Mouse (Mus musculus) neutrophil, adult 5-6 weeks (primary cell): ENCODE results near the gene Wnt9a. TPM values are rescaled to one million over a fixed set of nuclear protein-coding genes. Genes with fewer than 3 reads are reported as not detected.
"Not testable (repeated sequence)": the region's sequence is repeated elsewhere in the genome, so short reads cannot be mapped to it uniquely, and the experiment has no call there.

Experiments
- ATAC-seq: fragments of 151-379, 151-347 bp; 2 replicates; pipeline ENCODE4 v1.8.0; 2017; ENCODE audit warnings: mild to moderate bottlenecking, moderate TSS enrichment; ENCODE audit not compliant: insufficient number of reproducible peaks, poor library complexity, low FRiP score, severe bottlenecking; ENCODE audit errors: extremely low read depth
- total RNA-seq: library from RNA; stranded (forward); fragments of 200-1000 nt; gene quantifications from 2 replicates; pipeline ENCODE4 v1.2.3, GENCODE M21; 2017

Gene Wnt9a
- total RNA-seq, 1 experiment from 2014 or later = not detected

GRCm38 (mm10) chr11:59330560-59330959 is 23.8 kb downstream of the Wnt9a start:
- ATAC-seq = no peak

DNA sequence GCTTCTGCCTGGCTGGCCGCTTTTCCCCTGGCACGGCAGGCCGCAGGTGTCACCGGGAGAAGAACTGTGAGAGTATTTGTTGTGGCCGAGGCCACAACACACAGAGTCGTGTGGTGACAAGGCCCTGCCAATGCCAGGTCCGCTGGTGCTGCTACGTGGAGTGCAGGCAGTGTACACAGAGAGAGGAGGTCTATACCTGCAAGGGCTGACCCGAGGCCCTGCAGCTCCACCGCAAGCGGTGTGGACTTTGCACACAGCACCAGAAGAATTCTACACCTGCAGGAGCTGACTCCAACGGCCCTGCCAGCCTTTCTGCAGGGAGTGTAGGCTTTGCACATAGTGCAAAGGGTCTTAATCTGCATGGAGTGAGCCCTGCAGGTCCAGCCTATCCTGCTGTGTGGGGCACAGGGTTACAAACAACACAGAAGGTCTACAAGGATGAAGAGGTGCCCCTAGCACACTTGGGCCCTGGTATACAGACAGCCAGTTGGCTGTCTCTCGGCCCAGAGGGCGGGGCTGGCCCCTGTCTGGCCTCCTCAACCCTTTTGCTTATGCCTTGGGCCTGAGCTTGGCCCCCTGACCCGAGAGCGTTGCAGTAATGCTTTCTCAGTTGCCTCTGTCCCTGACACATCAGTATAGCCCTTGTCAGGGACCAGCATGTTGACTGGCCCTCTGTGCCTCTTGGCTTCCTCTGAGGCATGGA is 24.6 kb downstream of the Wnt9a start:
- ATAC-seq = no peak

DNA sequence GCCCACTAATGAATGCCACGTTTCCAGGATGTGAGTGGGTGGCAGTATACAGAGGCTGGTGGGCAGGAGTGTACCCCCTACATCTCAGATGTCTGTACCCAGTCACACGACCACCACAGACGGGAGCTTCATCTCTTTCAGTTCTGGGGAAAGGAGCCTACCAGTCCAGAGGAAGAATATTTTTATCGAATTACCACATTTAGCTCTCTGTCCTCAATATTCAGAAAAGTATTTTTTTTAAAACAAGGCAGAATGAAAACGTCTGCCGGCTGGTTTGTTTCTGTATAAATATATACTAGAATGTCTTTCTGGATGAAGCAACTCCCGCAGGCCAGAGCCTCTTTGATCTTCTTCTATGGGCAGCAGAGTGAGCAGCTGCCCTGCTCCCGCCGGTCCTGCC is 26.2 kb downstream of the Wnt9a start:
- ATAC-seq = no peak

DNA sequence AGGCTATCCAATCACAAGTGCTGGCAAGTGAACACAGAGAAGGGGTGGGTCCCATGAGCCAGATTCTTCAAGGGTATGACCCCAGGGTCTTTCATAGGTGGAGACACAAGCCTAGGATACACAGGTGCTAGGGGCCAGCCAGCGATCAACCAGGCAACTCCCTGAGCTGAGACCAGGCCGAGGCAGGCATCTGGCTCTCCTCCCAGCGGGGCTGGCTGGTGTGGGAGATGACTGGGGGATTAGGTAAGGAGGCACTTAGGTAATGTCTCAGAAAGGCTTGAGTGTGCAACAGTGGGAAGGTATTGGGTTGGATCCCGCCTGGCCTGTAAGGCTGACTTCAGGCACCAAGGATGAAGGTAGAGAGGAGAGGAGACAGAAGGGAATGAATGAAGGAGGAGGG is 28.4 kb downstream of the Wnt9a start:
- no peak for ATAC-seq

- ATAC-seq = no peak
Observed at GRCm38 (mm10) chr11:59335942-59336341, 29.2 kb downstream of the Wnt9a start.

DNA sequence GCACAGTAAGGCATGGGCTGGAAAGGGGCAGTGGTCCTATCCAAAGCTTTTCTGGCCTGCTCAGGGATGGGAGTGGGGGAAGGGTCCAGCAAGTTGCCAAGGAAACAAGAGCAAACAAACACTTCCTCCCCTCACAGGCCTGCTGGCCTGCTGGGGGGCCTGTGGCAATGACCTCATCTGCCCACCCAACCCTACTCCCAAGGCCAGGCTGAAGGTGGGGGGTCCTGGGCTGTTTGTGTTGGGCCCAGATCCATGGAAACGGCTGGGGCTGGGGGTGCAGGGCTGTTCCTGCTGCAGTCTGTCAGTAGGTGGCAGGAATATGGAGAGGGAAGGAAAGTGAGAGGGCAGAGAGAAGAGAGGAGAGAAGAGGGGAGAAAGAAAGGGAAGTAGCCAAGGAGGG is 29.7 kb downstream of the Wnt9a start:
- ATAC-seq = no peak

DNA sequence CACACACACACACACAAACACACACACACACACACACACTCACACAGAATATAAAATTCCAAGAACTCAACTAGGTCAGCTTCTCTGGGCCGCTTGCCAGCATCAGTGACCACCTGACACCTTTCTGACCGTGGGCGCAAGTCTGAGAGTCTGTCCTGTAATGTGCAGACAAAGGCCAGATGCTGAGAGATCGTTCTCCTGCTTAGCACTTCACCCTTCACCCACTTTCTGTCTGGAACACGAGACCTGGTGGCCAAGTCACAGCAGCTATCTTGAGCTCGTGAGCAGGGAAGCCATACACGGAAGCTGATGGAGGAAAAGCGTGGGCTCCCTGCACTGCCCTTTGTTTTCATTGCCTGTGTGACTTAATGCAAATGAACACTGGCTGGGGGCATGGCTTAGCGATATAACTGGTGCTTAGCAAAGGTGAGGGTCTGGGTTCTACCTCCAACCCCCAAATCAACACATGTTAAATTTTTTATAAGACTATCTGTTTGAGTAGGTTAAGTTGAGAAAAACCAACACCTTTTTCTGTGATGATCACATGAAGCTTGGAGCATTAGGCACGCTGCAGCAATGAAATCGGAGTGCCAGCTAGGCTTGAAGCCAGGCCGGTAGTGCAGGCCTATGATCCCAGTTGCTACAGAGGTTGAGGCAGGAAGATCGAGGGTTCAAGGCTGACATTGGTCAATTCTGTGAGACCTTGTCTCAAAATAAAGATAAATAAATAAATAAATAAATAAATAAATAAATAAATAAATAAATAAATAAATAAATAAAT is 31.4 kb downstream of the Wnt9a start:
- no peak for ATAC-seq

GRCm38 (mm10) chr11:59338736-59339120 is 32.0 kb downstream of the Wnt9a start:
- no peak for ATAC-seq

DNA sequence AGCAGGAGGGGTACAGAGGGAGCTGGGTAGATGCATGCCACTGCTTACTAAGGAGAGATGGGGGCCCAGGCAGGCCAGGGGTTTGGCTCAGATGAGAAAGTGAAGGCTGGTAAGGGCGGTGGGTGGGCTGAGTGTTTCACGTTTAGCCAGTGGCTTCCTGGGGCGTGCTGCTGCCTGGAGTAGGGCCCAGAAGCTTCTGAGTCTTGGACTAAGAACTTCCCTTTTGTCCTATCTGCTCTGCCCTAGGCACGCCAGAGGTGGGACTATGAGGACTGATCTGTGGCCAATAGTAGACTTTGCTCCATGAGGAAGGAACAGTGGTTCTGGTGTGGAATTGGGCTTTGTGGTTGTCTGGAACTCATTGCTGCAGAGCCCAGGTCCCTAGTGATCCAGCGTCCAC is 36.2 kb downstream of the Wnt9a start:
- ATAC-seq = no peak

GRCm38 (mm10) chr11:59346166-59346910 is 39.6 kb downstream of the Wnt9a start:
- no peak for ATAC-seq

DNA sequence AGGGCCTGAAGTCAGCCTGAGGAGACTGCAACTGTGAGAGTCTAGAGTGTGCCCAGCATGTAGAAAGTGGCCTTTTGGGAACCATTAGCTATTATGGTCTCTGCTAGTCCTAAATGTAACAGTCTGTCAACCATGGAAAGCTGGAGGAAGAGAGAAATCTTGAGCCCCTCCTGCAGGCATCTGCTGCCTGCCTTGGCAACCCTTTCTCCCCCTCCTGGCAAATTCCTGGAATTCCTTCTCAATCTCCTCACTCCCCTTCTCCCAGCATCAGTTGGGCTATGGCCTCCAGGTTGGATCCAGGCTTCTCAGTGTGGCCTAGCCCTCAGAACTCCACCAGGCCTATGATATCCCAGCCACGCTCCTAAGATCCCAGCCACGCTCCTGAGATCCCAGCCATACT is 43.6 kb downstream of the Wnt9a start:
- ATAC-seq = no peak

GRCm38 (mm10) chr11:59354793-59355192 is 48.1 kb downstream of the Wnt9a start:
- no peak for ATAC-seq

GRCm38 (mm10) chr11:59356874-59357289 is 50.2 kb downstream of the Wnt9a start:
- no peak for ATAC-seq

- ATAC-seq = no peak
Observed at GRCm38 (mm10) chr11:59361291-59361690, 54.6 kb downstream of the Wnt9a start.

GRCm38 (mm10) chr11:59364007-59364406 is 57.3 kb downstream of the Wnt9a start:
- ATAC-seq = no peak

- ATAC-seq = no peak
Observed at GRCm38 (mm10) chr11:59364417-59364816, 57.7 kb downstream of the Wnt9a start.

GRCm38 (mm10) chr11:59366031-59366430 is 59.3 kb downstream of the Wnt9a start:
- no peak for ATAC-seq

GRCm38 (mm10) chr11:59366633-59367032 is 59.9 kb downstream of the Wnt9a start:
- ATAC-seq = no peak

GRCm38 (mm10) chr11:59367955-59368354 is 61.2 kb downstream of the Wnt9a start:
- not testable (repeated sequence) for ATAC-seq

DNA sequence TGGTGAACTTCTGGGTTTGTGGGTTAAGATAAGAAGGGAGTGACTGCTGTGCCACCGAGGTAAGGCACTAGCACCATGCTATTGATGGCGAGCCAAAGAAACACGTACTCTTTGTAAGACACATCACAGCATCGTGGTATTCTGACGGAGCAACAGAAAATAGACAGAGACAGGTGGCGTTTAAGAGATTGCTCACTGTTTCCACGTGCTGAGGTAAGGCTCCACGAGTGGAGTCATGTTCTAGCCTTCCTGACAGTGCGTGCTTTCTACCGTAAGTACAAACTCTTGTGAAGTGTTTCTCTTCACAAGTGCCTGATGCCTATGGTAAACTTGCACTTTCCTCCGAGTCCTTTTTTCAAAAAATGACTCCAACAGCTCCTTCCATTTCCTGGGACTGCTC is 63.1 kb downstream of the Wnt9a start:
- ATAC-seq = no peak
